Mouse (Mus musculus): ENCODE measurements around the gene Tmem63c. TPM values are rescaled to one million over a fixed set of nuclear protein-coding genes. Genes with fewer than 3 reads are reported as not detected.

Tmem63c gene
- total and polyA plus RNA-seq, 3 experiments, result 0.08 to 0.14 (median 0.09) TPM

- no peak for TF ChIP-seq CTCF (IDR thresholded peaks at IDR 0.05)
- TF ChIP-seq EP300 (IDR thresholded peaks at IDR 0.05; ENCODE audit: insufficient read depth, low read depth, low read length), result no peak
- TF ChIP-seq POLR2A (IDR thresholded peaks at IDR 0.05; ENCODE audit: insufficient read depth, low read depth, low read length), result no peak
- H3K4me1 ChIP-seq (ENCODE audit: control insufficient read depth, insufficient read depth, low read length), result no peaks in the 10 kb centered on the region
- intact Hi-C loops (cut with DNase I), result no loop called here
- H3K36me3 ChIP-seq (ENCODE audit: control insufficient read depth, insufficient read depth, low read length), result no peaks in the 10 kb centered on the region
- no peak for DNase-seq
- no peaks in the 10 kb centered on the region for H3K79me2 ChIP-seq (replicated peaks; ENCODE audit: control insufficient read depth, insufficient read depth, low read length)
- H3K27ac ChIP-seq, result no peak overlapping the region
- no peaks in the 10 kb centered on the region for H3K27me3 ChIP-seq (ENCODE audit: control insufficient read depth, insufficient read depth, low read length)
- WGBS, result 82% methylated on average over 11 of the region's 11 CpGs
- no peak overlapping the region for H3K9ac ChIP-seq (ENCODE audit: low read depth, low read length)
- H3K4me3 ChIP-seq, result no peak overlapping the region
Measured at GRCm38 (mm10) chr12:87065446-87065845, 44.3 kb downstream of the Tmem63c start.

GRCm38 (mm10) chr12:87066429-87066828 is 45.3 kb downstream of the Tmem63c start:
- Histone ChIP-seq H3K27me3 (ENCODE audit: control insufficient read depth, insufficient read depth, low read length) (no peaks in the 10 kb centered on the region), H3K79me2 (replicated peaks; ENCODE audit: control insufficient read depth, insufficient read depth, low read length) (no peaks in the 10 kb centered on the region), H3K4me3 (no peak overlapping the region), H3K4me1 (ENCODE audit: control insufficient read depth, insufficient read depth, low read length) (no peaks in the 10 kb centered on the region), H3K36me3 (ENCODE audit: control insufficient read depth, insufficient read depth, low read length) (no peaks in the 10 kb centered on the region), H3K27ac (no peak overlapping the region), H3K9ac (ENCODE audit: low read depth, low read length) (no peak overlapping the region)
- TF ChIP-seq CTCF (IDR thresholded peaks at IDR 0.05), result no peak
- no peak for TF ChIP-seq POLR2A (IDR thresholded peaks at IDR 0.05; ENCODE audit: insufficient read depth, low read depth, low read length)
- TF ChIP-seq EP300 (IDR thresholded peaks at IDR 0.05; ENCODE audit: insufficient read depth, low read depth, low read length), result no peak
- no peak for DNase-seq
- 69% methylated on average over 5 of the region's 5 CpGs for WGBS
- intact Hi-C loops (cut with DNase I), result no loop called here

GRCm38 (mm10) chr12:87070520-87070919 is 49.4 kb downstream of the Tmem63c start:
- intact Hi-C loops (cut with DNase I), result no loop called here

GRCm38 (mm10) chr12:87076610-87077009 is 55.5 kb downstream of the Tmem63c start:
- Histone ChIP-seq H3K27ac (no peak overlapping the region), H3K4me3 (no peak overlapping the region), H3K9ac (ENCODE audit: low read depth, low read length) (no peak overlapping the region), H3K79me2 (replicated peaks; ENCODE audit: control insufficient read depth, insufficient read depth, low read length) (no peaks in the 10 kb centered on the region), H3K4me1 (ENCODE audit: control insufficient read depth, insufficient read depth, low read length) (no peaks in the 10 kb centered on the region), H3K36me3 (ENCODE audit: control insufficient read depth, insufficient read depth, low read length) (no peaks in the 10 kb centered on the region), H3K27me3 (ENCODE audit: control insufficient read depth, insufficient read depth, low read length) (no peaks in the 10 kb centered on the region; the same call in 1 of the 2 replicates)
- DNase-seq, result no peak
- intact Hi-C loops (cut with DNase I), result no loop called here
- TF ChIP-seq EP300 (IDR thresholded peaks at IDR 0.05; ENCODE audit: insufficient read depth, low read depth, low read length) (no peak), POLR2A (IDR thresholded peaks at IDR 0.05; ENCODE audit: insufficient read depth, low read depth, low read length) (no peak), CTCF (IDR thresholded peaks at IDR 0.05) (no peak)
- WGBS, result 83% methylated on average over 2 of the region's 2 CpGs

More at GRCm38 (mm10) chr12:87070520-87070919, 49.4 kb downstream of the Tmem63c start:
- no peak overlapping the region for H3K27ac ChIP-seq
- H3K4me1 ChIP-seq (ENCODE audit: control insufficient read depth, insufficient read depth, low read length), result no peaks in the 10 kb centered on the region
- no peak overlapping the region for H3K9ac ChIP-seq (ENCODE audit: low read depth, low read length)
- no peak for DNase-seq
- TF ChIP-seq EP300 (IDR thresholded peaks at IDR 0.05; ENCODE audit: insufficient read depth, low read depth, low read length), result no peak
- TF ChIP-seq POLR2A (IDR thresholded peaks at IDR 0.05; ENCODE audit: insufficient read depth, low read depth, low read length), result no peak
- no peak for TF ChIP-seq CTCF (IDR thresholded peaks at IDR 0.05)
- H3K27me3 ChIP-seq (ENCODE audit: control insufficient read depth, insufficient read depth, low read length), result no peaks in the 10 kb centered on the region
- H3K4me3 ChIP-seq, result no peak overlapping the region
- no peaks in the 10 kb centered on the region for H3K36me3 ChIP-seq (ENCODE audit: control insufficient read depth, insufficient read depth, low read length)
- WGBS, result 57% methylated on average over 5 of the region's 5 CpGs
- no peaks in the 10 kb centered on the region for H3K79me2 ChIP-seq (replicated peaks; ENCODE audit: control insufficient read depth, insufficient read depth, low read length)

GRCm38 (mm10) chr12:87082797-87083196 is 61.7 kb downstream of the Tmem63c start:
- Histone ChIP-seq H3K4me1 (ENCODE audit: control insufficient read depth, insufficient read depth, low read length) (no peaks in the 10 kb centered on the region), H3K36me3 (ENCODE audit: control insufficient read depth, insufficient read depth, low read length) (no peaks in the 10 kb centered on the region), H3K27me3 (ENCODE audit: control insufficient read depth, insufficient read depth, low read length) (no peaks in the 10 kb centered on the region; the same call in 1 of the 2 replicates), H3K27ac (no peak overlapping the region), H3K4me3 (no peak overlapping the region), H3K9ac (ENCODE audit: low read depth, low read length) (no peak overlapping the region), H3K79me2 (replicated peaks; ENCODE audit: control insufficient read depth, insufficient read depth, low read length) (no peaks in the 10 kb centered on the region)
- no peak for DNase-seq
- intact Hi-C loops (cut with DNase I), result no loop called here
- TF ChIP-seq POLR2A (IDR thresholded peaks at IDR 0.05; ENCODE audit: insufficient read depth, low read depth, low read length), result no peak
- TF ChIP-seq CTCF (IDR thresholded peaks at IDR 0.05), result no peak
- WGBS, result 57% methylated on average over 8 of the region's 8 CpGs

- H3K27me3 ChIP-seq (ENCODE audit: control insufficient read depth, insufficient read depth, low read length), result no peaks in the 10 kb centered on the region
- H3K4me1 ChIP-seq (ENCODE audit: control insufficient read depth, insufficient read depth, low read length), result no peaks in the 10 kb centered on the region
- WGBS, result 63% methylated on average over 7 of the region's 7 CpGs
- no peaks in the 10 kb centered on the region for H3K36me3 ChIP-seq (ENCODE audit: control insufficient read depth, insufficient read depth, low read length)
- no peak overlapping the region for H3K27ac ChIP-seq
- H3K4me3 ChIP-seq, result no peak overlapping the region
- H3K79me2 ChIP-seq (replicated peaks; ENCODE audit: control insufficient read depth, insufficient read depth, low read length), result no peaks in the 10 kb centered on the region
- no peak overlapping the region for H3K9ac ChIP-seq (ENCODE audit: low read depth, low read length)
- no peak for DNase-seq
- TF ChIP-seq EP300 (IDR thresholded peaks at IDR 0.05; ENCODE audit: insufficient read depth, low read depth, low read length), result no peak
- no peak for TF ChIP-seq POLR2A (IDR thresholded peaks at IDR 0.05; ENCODE audit: insufficient read depth, low read depth, low read length)
- no peak for TF ChIP-seq CTCF (IDR thresholded peaks at IDR 0.05)
- intact Hi-C loops (cut with DNase I), result no loop called here
Measured at GRCm38 (mm10) chr12:87087236-87087635, 66.1 kb downstream of the Tmem63c start.

Data from heart, adult 2 months (tissue).